Mouse (Mus musculus) MEL (cell line): Measurements from ENCODE around the gene Clptm1. TPM values are rescaled to one million over a fixed set of nuclear protein-coding genes. Genes with fewer than 3 reads are reported as not detected.
A peak's percentile ranks its signal among the peaks of the same experiment; 100 is the strongest.

Source experiments
- DNase-seq: peaks from one replicate; pipeline ENCODE4 v3.0.0; 2011; ENCODE audit warnings: low read depth, low spot score
- H3K27ac ChIP-seq: 2 replicates; pipeline ENCODE4 v1.5.1; 2012; ENCODE audit warnings: low read depth, mild to moderate bottlenecking, control low read depth, low read length, moderate library complexity; ENCODE audit not compliant: control insufficient read depth
- H3K27me3 ChIP-seq, 2 experiments: fragments of 150-350 bp in 1 of 2; sonication (generic) in 1 of 2; 2 replicates each; pipeline ENCODE4 v1.6.1; 2012; ENCODE audit warnings: low read length in 2 of 2, mild to moderate bottlenecking in 2 of 2, improper control_type of control experiment in 1 of 2, moderate library complexity in 1 of 2; ENCODE audit not compliant: insufficient read depth in 2 of 2, control insufficient read depth in 1 of 2
- H3K36me3 ChIP-seq, 2 experiments: 2 replicates each; pipeline ENCODE4 v1.6.1; 2012 to 2014; ENCODE audit warnings: low read length in 2 of 2, improper control_type of control experiment in 1 of 2, inconsistent platforms in 1 of 2, mild to moderate bottlenecking in 1 of 2; ENCODE audit not compliant: insufficient read depth in 2 of 2, control insufficient read depth in 1 of 2
- H3K4me1 ChIP-seq, 2 experiments: fragments of 150-350 bp in 1 of 2; sonication (generic) in 1 of 2; 2 replicates each; pipeline ENCODE4 v1.6.1; 2012; ENCODE audit warnings: low read length in 2 of 2, improper control_type of control experiment in 1 of 2, mild to moderate bottlenecking in 1 of 2; ENCODE audit not compliant: insufficient read depth in 2 of 2, control insufficient read depth in 1 of 2
- H3K4me3 ChIP-seq, 2 experiments: fragments of 150-350 bp in 1 of 2; sonication (generic) in 1 of 2; 2 replicates each; pipeline ENCODE4 v1.5.1; 2012; ENCODE audit warnings: low read depth in 2 of 2, low read length in 2 of 2, mild to moderate bottlenecking in 2 of 2, moderate library complexity in 2 of 2, control low read depth in 1 of 2, improper control_type of control experiment in 1 of 2; ENCODE audit not compliant: control insufficient read depth in 1 of 2, insufficient read depth in 1 of 2
- H3K79me2 ChIP-seq: 2 replicates; pipeline ENCODE4 v1.6.1; 2012; ENCODE audit warnings: mild to moderate bottlenecking, low read length, moderate library complexity; ENCODE audit not compliant: control insufficient read depth, poor library complexity, insufficient read depth
- H3K9ac ChIP-seq: 2 replicates; pipeline ENCODE4 v1.6.1; 2012; ENCODE audit warnings: low read depth, mild to moderate bottlenecking, control low read depth, low read length, moderate library complexity; ENCODE audit not compliant: control insufficient read depth, poor library complexity, severe bottlenecking
- H3K9me3 ChIP-seq: fragments of 150-350 bp; sonication (generic); replicated peaks from 2 replicates; pipeline ENCODE4 v1.6.1; 2012; ENCODE audit warnings: mild to moderate bottlenecking, low read length, improper control_type of control experiment, moderate library complexity; ENCODE audit not compliant: insufficient read depth
- CHD2 ChIP-seq: IDR thresholded peaks from 2 replicates; pipeline ENCODE4 v1.6.1; 2011; ENCODE audit warnings: low read length, improper control_type of control experiment
- E2F4 ChIP-seq: IDR thresholded peaks from 2 replicates; pipeline ENCODE4 v1.6.1; 2011; ENCODE audit warnings: low read depth, low read length, improper control_type of control experiment, borderline replicate concordance
- EP300 ChIP-seq, 2 experiments: IDR thresholded peaks; 2 replicates each; pipeline ENCODE4 v1.6.1; 2011; ENCODE audit warnings: improper control_type of control experiment in 2 of 2, low read length in 2 of 2, low read depth in 1 of 2, mild to moderate bottlenecking in 1 of 2
- GATA1 ChIP-seq: IDR thresholded peaks from 2 replicates; pipeline ENCODE4 v1.6.1; 2011; ENCODE audit warnings: low read depth, low read length, improper control_type of control experiment
- MAFK ChIP-seq: IDR thresholded peaks from 2 replicates; pipeline ENCODE4 v1.6.1; 2011; ENCODE audit warnings: low read depth, mild to moderate bottlenecking, low read length, improper control_type of control experiment, borderline replicate concordance
- MXI1 ChIP-seq: IDR thresholded peaks from 2 replicates; pipeline ENCODE4 v1.6.1; 2011; ENCODE audit warnings: mild to moderate bottlenecking, low read depth, low read length, improper control_type of control experiment
- MYC ChIP-seq: IDR thresholded peaks from 2 replicates; pipeline ENCODE4 v1.6.1; 2011; ENCODE audit warnings: low read depth, mild to moderate bottlenecking, low read length, improper control_type of control experiment, moderate library complexity
- POLR2AphosphoS5 ChIP-seq: IDR thresholded peaks from 2 replicates; pipeline ENCODE4 v1.6.1; 2012; ENCODE audit warnings: low read depth, borderline replicate concordance, mild to moderate bottlenecking, inconsistent platforms, low read length, moderate library complexity, mixed read lengths
- RCOR1 ChIP-seq: IDR thresholded peaks from 2 replicates; pipeline ENCODE4 v1.6.1; 2012; ENCODE audit warnings: low read depth, mild to moderate bottlenecking, inconsistent platforms, low read length, improper control_type of control experiment
- TCF12 ChIP-seq: IDR thresholded peaks from 2 replicates; pipeline ENCODE4 v1.6.1; 2014; ENCODE audit warnings: low read depth, mild to moderate bottlenecking, inconsistent platforms, low read length, improper control_type of control experiment, moderate library complexity
- USF1 ChIP-seq: IDR thresholded peaks from 2 replicates; pipeline ENCODE4 v1.6.1; 2014; ENCODE audit warnings: low read depth, mild to moderate bottlenecking, inconsistent platforms, low read length, improper control_type of control experiment, moderate library complexity
- USF2 ChIP-seq, 2 experiments: IDR thresholded peaks; 2 replicates each; pipeline ENCODE4 v1.6.1; 2011 to 2012; ENCODE audit warnings: improper control_type of control experiment in 2 of 2, low read length in 2 of 2, borderline replicate concordance in 1 of 2, inconsistent platforms in 1 of 2, low read depth in 1 of 2, mild to moderate bottlenecking in 1 of 2; ENCODE audit not compliant: insufficient read depth in 1 of 2
- ZNF384 ChIP-seq: IDR thresholded peaks from 2 replicates; pipeline ENCODE4 v1.6.1; 2012; ENCODE audit warnings: low read depth, mild to moderate bottlenecking, inconsistent platforms, low read length, improper control_type of control experiment
- polyA plus RNA-seq, 2 experiments: library from polyadenylated mRNA; stranded (reverse) in 1 of 2; unstranded in 1 of 2; fragments of >175 nt in 1 of 2; fragments of >200 nt in 1 of 2; gene quantifications; 2 replicates each; pipeline versions ENCODE4 v1.2.1 to v1.2.4; 2012; ENCODE audit warnings: low replicate concordance in 2 of 2, low read depth in 1 of 2; ENCODE audit not compliant: insufficient read length in 2 of 2, insufficient read depth in 1 of 2, missing spikeins in 1 of 2
- total RNA-seq: library from RNA; depleted of rRNA; stranded (reverse); fragments of 300-350 nt; gene quantifications from 2 replicates; pipeline ENCODE4 v1.2.3, GENCODE M21; 2012

Clptm1 gene
- total and polyA plus RNA-seq, 3 experiments: 58.5 to 102 (median 62.4) TPM

GRCm38 (mm10) chr7:19694336-19695212 lies 29.7 kb upstream of the Clptm1 start:
- peak overlapping the region; percentile 65 for H3K9ac ChIP-seq

GRCm38 (mm10) chr7:19693421-19693820 lies 28.6 kb upstream of the Clptm1 start:
- Histone ChIP-seq H3K9ac (no peak overlapping the region), H3K27me3 (no peaks in the 10 kb centered on the region)

More at GRCm38 (mm10) chr7:19694336-19695212, 29.7 kb upstream of the Clptm1 start:
- Histone ChIP-seq H3K27ac (peak overlapping the region; percentile 98), H3K36me3 (peaks cover 0 to 36% of the 10 kb centered on the region in 2 experiments; a peak in 2 of 4 replicates), H3K4me3 (peak overlapping the region; percentile 3 to 15; a peak in 2 of 4 replicates), H3K4me1 (peaks cover 14 to 39% of the 10 kb centered on the region in 2 experiments), H3K27me3 (no peaks in the 10 kb centered on the region), H3K9me3 (no peaks in the 10 kb centered on the region), H3K79me2 (no peaks in the 10 kb centered on the region)
- TF ChIP-seq RCOR1: no peak
- no peak for TF ChIP-seq TCF12
- peak; percentile 63 for TF ChIP-seq USF1
- peak; percentile 66 for DNase-seq

GRCm38 (mm10) chr7:19691873-19692865 lies 27.3 kb upstream of the Clptm1 start, which contains the start of gene Apoc1:
Apoc1 (minus strand) TSS chr7:19692660.
- H3K27ac ChIP-seq: no peak within 1 kb of the TSS
- no peak within 1 kb of the TSS for H3K4me3 ChIP-seq
- no peak within 1 kb of the TSS for H3K9ac ChIP-seq
- H3K4me1 ChIP-seq: peaks cover 14 to 34% of the 10 kb centered on the region in 2 experiments
- TF ChIP-seq POLR2AphosphoS5: no peak
- no peak for TF ChIP-seq E2F4
- TF ChIP-seq GATA1: no peak
- no peak for TF ChIP-seq USF2 (IDR thresholded peaks at IDR 0.05; ENCODE audit: borderline replicate concordance in 1 of 2, insufficient read depth in 1 of 2, low read depth in 1 of 2, low read length in 2 of 2)
- no peak for TF ChIP-seq MXI1
- H3K27me3 ChIP-seq: no peaks in the 10 kb centered on the region
- no peaks in the 10 kb centered on the region for H3K79me2 ChIP-seq
- no peak for DNase-seq
- H3K9me3 ChIP-seq: no peaks in the 10 kb centered on the region
- H3K36me3 ChIP-seq: peaks cover 0 to 31% of the 10 kb centered on the region in 2 experiments; a peak in 2 of 4 replicates

More at GRCm38 (mm10) chr7:19693421-19693820, 28.6 kb upstream of the Clptm1 start:
- Histone ChIP-seq H3K27ac (peak overlapping the region; percentile 98), H3K4me1 (peaks cover 14 to 32% of the 10 kb centered on the region in 2 experiments), H3K79me2 (no peaks in the 10 kb centered on the region), H3K9me3 (no peaks in the 10 kb centered on the region), H3K4me3 (no peak overlapping the region), H3K36me3 (peaks cover 0 to 31% of the 10 kb centered on the region in 2 experiments; a peak in 2 of 4 replicates)
- no peak for DNase-seq
- TF ChIP-seq MYC: no peak
- no peak for TF ChIP-seq POLR2AphosphoS5
- no peak for TF ChIP-seq CHD2
- no peak for TF ChIP-seq RCOR1
- no peak for TF ChIP-seq MAFK
- TF ChIP-seq ZNF384: no peak
- no peak for TF ChIP-seq EP300 (IDR thresholded peaks at IDR 0.05; ENCODE audit: low read depth in 1 of 2, low read length in 2 of 2)
